Mouse (Mus musculus): ENCODE results near the gene Prps2.
A peak's percentile ranks its signal among the peaks of the same experiment; 100 is the strongest.
"Not testable (repeated sequence)": the region's sequence is repeated elsewhere in the genome, so short reads cannot be mapped to it uniquely, and the experiment has no call there.

The Prps2 gene

GRCm38 (mm10) chrX:167382047-167382853 is at the start of gene Prps2:
Gene Prps2 (minus strand): TSS chrX:167382749.
- DNase-seq (ENCODE audit: low spot score in 2 of 2) = peak; percentile 7 to 20

- DNase-seq (ENCODE audit: low spot score in 2 of 2) = no peak
Measured at GRCm38 (mm10) chrX:167417654-167418053, 35.1 kb upstream of the Prps2 start.

- DNase-seq (ENCODE audit: low spot score in 2 of 2) = no peak
Measured at GRCm38 (mm10) chrX:167394940-167395339, 12.4 kb upstream of the Prps2 start.

- no peak for DNase-seq (ENCODE audit: low spot score in 2 of 2)
Measured at GRCm38 (mm10) chrX:167386647-167387046, 4.1 kb upstream of the Prps2 start.

GRCm38 (mm10) chrX:167382854-167383186 is 271 bp upstream of the Prps2 start:
- DNase-seq (ENCODE audit: low spot score in 2 of 2) = no peak

GRCm38 (mm10) chrX:167381583-167382046 is 934 bp downstream of the Prps2 start:
- DNase-seq (ENCODE audit: low spot score in 2 of 2) = no peak

GRCm38 (mm10) chrX:167380073-167380472 is 2.5 kb downstream of the Prps2 start:
- DNase-seq (ENCODE audit: low spot score in 2 of 2) = no peak

GRCm38 (mm10) chrX:167361231-167361630 is 21.3 kb downstream of the Prps2 start:
- DNase-seq (ENCODE audit: low spot score in 2 of 2) = not testable (repeated sequence)

GRCm38 (mm10) chrX:167359704-167360103 is 22.8 kb downstream of the Prps2 start:
- no peak for DNase-seq (ENCODE audit: low spot score in 2 of 2)

GRCm38 (mm10) chrX:167357415-167357814 is 25.1 kb downstream of the Prps2 start:
- DNase-seq (ENCODE audit: low spot score in 2 of 2) = no peak

GRCm38 (mm10) chrX:167355965-167356364 is 26.6 kb downstream of the Prps2 start:
- DNase-seq (ENCODE audit: low spot score in 2 of 2) = no peak

GRCm38 (mm10) chrX:167353617-167354016 is 28.9 kb downstream of the Prps2 start:
- no peak for DNase-seq (ENCODE audit: low spot score in 2 of 2)

GRCm38 (mm10) chrX:167346440-167346839 is 36.1 kb downstream of the Prps2 start:
- no peak for DNase-seq (ENCODE audit: low spot score in 2 of 2)

GRCm38 (mm10) chrX:167344356-167344755 is 38.2 kb downstream of the Prps2 start:
- no peak for DNase-seq (ENCODE audit: low spot score in 2 of 2)

GRCm38 (mm10) chrX:167341811-167342210 is 40.7 kb downstream of the Prps2 start:
- no peak for DNase-seq (ENCODE audit: low spot score in 2 of 2)

GRCm38 (mm10) chrX:167340190-167340589 is 42.4 kb downstream of the Prps2 start:
- no peak for DNase-seq (ENCODE audit: low spot score in 2 of 2)

- no peak for DNase-seq (ENCODE audit: low spot score in 2 of 2)
Measured at GRCm38 (mm10) chrX:167337990-167338389, 44.6 kb downstream of the Prps2 start.

GRCm38 (mm10) chrX:167334571-167334970 is 48.0 kb downstream of the Prps2 start:
- no peak for DNase-seq (ENCODE audit: low spot score in 2 of 2)

GRCm38 (mm10) chrX:167332607-167333006 is 49.9 kb downstream of the Prps2 start:
- DNase-seq (ENCODE audit: low spot score in 2 of 2) = no peak

GRCm38 (mm10) chrX:167330993-167331392 is 51.6 kb downstream of the Prps2 start:
- no peak for DNase-seq (ENCODE audit: low spot score in 2 of 2)

GRCm38 (mm10) chrX:167330399-167330798 is 52.1 kb downstream of the Prps2 start, which contains the start of gene Tlr7:
Gene Tlr7 (minus strand): TSS chrX:167330558.
- no peak for DNase-seq (ENCODE audit: low spot score in 2 of 2)

GRCm38 (mm10) chrX:167329620-167330019 is 52.9 kb downstream of the Prps2 start:
- DNase-seq (ENCODE audit: low spot score in 2 of 2) = no peak

GRCm38 (mm10) chrX:167329098-167329497 is 53.5 kb downstream of the Prps2 start:
- DNase-seq (ENCODE audit: low spot score in 2 of 2) = no peak

GRCm38 (mm10) chrX:167328519-167328918 is 54.0 kb downstream of the Prps2 start:
- no peak for DNase-seq (ENCODE audit: low spot score in 2 of 2)

Measured in spleen, postnatal 14 days (tissue).